Mouse (Mus musculus) liver, adult 2 months (tissue): ENCODE measurements at regions not wholly inside any gene's neighbourhood (a gene's known extent, or its start where the extent isn't known, plus 50 kb on each side); places are given as distances from the start of the nearest gene placed in this dataset.

Experiments used
- CTCF ChIP-seq: fragments of 200-500 bp; IDR thresholded peaks from 2 replicates; pipeline ENCODE4 v1.5.1; 2011; ENCODE audit warnings: low read depth, low read length, control low read depth
- POLR2A ChIP-seq: fragments of 200-500 bp; IDR thresholded peaks from 2 replicates; pipeline ENCODE4 v1.6.1; 2011; ENCODE audit warnings: low read length, control low read depth; ENCODE audit not compliant: insufficient read depth; ENCODE audit errors: extremely low read depth

DNA sequence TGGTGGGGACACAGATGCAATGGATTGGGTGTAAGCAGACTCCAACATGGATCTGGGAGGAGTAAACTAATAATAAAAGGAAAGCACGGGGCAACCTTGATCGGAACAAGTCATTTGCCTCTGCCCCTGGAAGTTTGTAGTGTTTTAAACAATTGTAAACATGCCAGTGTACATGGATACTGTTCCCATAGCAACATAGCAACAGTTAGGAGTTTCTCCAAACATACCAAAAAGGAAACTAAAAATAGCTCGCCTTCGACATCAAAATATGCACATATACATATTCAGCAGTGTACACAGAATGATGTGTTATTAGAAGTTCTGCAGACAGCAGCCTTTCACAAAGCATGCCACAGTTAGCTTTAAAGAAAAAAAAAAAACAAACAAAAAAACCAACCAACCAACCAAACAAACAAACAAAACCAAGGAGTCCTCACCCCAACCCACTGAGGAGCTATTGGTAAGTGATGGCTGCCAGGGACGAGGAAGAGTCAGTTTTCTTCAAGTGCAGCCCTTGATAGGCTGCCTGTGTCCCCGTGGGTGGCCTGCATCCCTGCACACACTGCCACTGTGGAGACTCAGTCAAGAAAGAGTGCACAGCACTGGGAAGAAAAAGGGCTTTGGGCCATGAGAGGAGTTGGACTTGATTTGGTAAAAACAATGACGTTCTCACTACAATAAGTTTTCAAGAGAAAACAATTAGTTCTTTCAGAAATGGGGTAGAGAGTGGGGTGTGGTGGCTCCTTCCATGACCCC, 54.8 kb upstream of the Peli1 start:
- no peak for TF ChIP-seq CTCF
- no peak for TF ChIP-seq POLR2A
